Mouse (Mus musculus) CH12.LX (cell line): Measurements from ENCODE around the gene Mnd1.
A peak's percentile ranks its signal among the peaks of the same experiment; 100 is the strongest.

Experiments used
- CHD1 ChIP-seq: IDR thresholded peaks from 2 replicates; pipeline ENCODE4 v1.6.1; 2012; ENCODE audit warnings: low read depth, low read length, improper control_type of control experiment, inconsistent platforms
- CTCF ChIP-seq, 2 experiments: IDR thresholded peaks in 1 of 2; conservative IDR thresholded peaks in 1 of 2; 2 replicates each; pipeline ENCODE4 v1.5.1; 2011 to 2012; ENCODE audit warnings: low read depth in 2 of 2, low read length in 2 of 2, improper control_type of control experiment in 1 of 2, inconsistent platforms in 1 of 2, mild to moderate bottlenecking in 1 of 2, moderate library complexity in 1 of 2
- ELF1 ChIP-seq: IDR thresholded peaks from 2 replicates; pipeline ENCODE4 v1.6.1; 2014; ENCODE audit warnings: low read depth, mild to moderate bottlenecking, inconsistent platforms, low read length, improper control_type of control experiment
- EP300 ChIP-seq: IDR thresholded peaks from 2 replicates; pipeline ENCODE4 v1.6.1; 2011; ENCODE audit warnings: low read length, improper control_type of control experiment
- MAX ChIP-seq: IDR thresholded peaks from 2 replicates; pipeline ENCODE4 v1.6.1; 2011; ENCODE audit warnings: low read length, improper control_type of control experiment
- NELFE ChIP-seq: IDR thresholded peaks from 2 replicates; pipeline ENCODE4 v1.6.1; 2011; ENCODE audit warnings: low read depth, low read length, improper control_type of control experiment
- RAD21 ChIP-seq: IDR thresholded peaks from 2 replicates; pipeline ENCODE4 v1.6.1; 2011; ENCODE audit warnings: low read depth, mild to moderate bottlenecking, low read length, improper control_type of control experiment, moderate library complexity
- SIN3A ChIP-seq: IDR thresholded peaks from 2 replicates; pipeline ENCODE4 v1.6.1; 2012; ENCODE audit warnings: low read length, improper control_type of control experiment, inconsistent platforms
- USF2 ChIP-seq: conservative IDR thresholded peaks from 2 replicates; pipeline ENCODE4 v1.6.1; 2011; ENCODE audit warnings: low read depth, low read length, improper control_type of control experiment

DNA sequence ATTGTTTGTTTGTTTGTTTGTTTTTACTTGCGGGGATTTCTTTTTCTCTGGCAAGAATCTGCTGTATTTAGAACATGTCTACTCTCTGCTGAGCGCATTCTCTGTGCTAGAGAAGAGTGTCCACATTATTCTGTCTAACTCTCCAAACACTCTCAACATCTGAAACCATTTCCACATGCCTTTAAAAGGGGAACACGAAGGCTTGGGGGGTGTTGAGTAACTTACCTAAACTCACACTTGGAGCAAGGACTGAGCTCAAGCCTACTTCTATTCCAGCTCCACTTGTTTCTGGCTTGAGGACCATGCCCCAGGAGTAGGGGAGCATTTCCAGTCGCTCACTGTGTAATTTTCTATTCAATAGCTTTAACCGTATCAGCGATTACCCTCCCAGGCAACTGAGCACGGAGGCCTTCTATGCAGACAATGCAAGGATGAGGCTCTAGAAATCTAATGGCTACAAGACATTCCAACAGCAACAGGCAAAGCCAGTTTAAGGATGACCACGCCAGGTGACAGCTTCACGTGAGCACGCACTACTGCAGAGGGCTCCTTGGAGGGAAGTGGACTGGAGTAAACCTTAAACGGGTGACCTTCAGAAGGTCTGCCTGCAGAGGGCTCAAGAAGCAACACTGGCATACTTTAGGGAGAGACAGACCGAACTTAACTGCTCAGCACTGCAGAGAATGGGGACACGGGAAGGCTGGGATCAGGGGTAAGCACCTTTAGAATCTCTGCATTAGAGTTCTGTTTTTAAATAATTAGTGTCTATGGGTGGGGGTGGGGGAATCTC lies 78.8 kb downstream of the Mnd1 start:
- TF ChIP-seq CTCF (conservative IDR thresholded peaks at IDR 0.05 in 1 of 2, IDR thresholded peaks at IDR 0.05 in 1 of 2; ENCODE audit: low read depth in 2 of 2, low read length in 2 of 2) (peak in 1 of 2 experiments; percentile 17; a peak in 2 of 4 replicates), SIN3A (no peak), ELF1 (no peak), NELFE (no peak), MAX (no peak), CHD1 (no peak), EP300 (no peak), USF2 (no peak), RAD21 (no peak)
